Mouse (Mus musculus) liver, adult (tissue): ENCODE measurements around the gene Plpp3.

ENCODE experiments used
- GATA4 ChIP-seq: IDR thresholded peaks from 2 replicates; pipeline ENCODE4 v1.6.1; 2014; ENCODE audit warnings: mild to moderate bottlenecking, low read length; ENCODE audit not compliant: insufficient replicate concordance

The Plpp3 gene

GRCm38 (mm10) chr4:105133350-105134050 lies 23.6 kb upstream of the Plpp3 start:
- no peak for TF ChIP-seq GATA4

- no peak for TF ChIP-seq GATA4
These were observed 7.7 kb upstream of the Plpp3 start for GRCm38 (mm10) chr4:105149492-105149891.

DNA sequence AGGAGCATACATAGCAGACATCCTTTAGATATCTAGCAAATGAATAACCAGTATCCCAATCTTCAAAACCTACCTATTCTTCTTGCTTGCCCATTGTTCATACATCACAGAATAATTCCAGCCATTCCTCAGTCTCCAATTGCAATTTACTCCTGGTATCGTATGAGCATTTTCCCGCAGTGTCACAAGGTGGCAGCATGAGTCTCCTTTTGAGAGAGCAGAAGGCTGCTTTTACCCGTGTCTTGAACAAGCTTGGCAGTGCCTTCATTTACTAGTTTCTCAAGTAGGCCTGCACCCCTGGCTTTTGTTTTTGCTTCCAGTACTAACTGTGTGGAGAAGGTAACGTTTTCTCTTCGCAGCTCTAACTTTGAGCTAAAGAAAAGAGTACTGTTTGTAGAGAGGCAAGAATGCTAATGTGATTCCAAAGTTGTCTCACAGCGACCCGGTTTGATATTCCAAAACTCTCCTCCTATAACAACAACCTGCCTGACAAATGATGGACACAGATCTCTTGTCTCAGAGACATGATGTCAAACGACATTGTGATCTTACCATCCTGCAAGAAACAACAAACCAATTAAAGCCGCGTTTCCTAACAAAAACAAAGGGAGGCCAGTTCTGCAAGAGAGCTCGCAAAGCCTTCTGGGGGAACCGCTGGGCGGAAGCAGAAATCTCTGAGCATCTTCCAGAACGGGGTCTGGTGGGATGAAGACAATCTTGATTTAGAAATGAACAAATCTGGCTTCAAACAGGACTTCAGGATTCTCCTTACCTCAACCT lies 5.0 kb upstream of the Plpp3 start:
- TF ChIP-seq GATA4: no peak

GRCm38 (mm10) chr4:105153227-105153626 lies 3.9 kb upstream of the Plpp3 start:
- TF ChIP-seq GATA4: no peak

DNA sequence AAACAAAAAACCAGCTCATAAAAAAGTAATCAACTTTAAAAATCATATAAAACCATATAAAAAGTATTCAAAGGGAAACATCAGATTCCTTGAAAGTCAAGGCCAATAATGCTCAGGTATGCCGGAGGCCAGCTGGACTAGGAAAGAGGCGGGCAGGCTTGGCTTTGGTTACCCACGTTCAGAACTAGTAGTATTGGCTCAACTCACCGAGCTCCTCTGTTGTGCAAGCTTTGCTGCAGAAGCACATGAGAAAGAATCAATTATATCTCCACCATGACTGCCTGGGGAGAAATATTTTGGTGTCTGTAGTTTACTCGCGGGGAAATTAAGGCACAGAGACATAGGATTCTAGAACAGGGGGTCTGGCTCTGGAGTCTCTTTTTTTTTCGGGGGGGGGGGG lies 866 bp upstream of the Plpp3 start:
- TF ChIP-seq GATA4: no peak

DNA sequence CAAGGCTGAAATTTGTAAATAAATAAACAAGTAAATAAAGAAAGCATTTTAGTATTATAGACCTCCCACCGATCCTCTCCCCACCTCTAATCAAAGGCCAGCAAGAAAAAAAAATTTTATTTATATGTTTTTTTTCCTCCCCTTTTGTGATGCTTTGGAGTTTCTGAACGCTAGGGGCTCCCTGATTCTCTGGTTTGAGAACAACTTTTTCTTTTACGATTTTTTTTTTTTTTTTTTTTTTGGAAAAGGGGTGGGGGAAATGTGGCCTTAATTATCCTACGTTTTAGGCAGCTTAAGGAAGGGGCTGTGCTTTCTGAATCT lies 232 bp upstream of the Plpp3 start:
- TF ChIP-seq GATA4: no peak

- TF ChIP-seq GATA4: no peak
These were observed 1.0 kb downstream of the Plpp3 start for GRCm38 (mm10) chr4:105158169-105158555.

- no peak for TF ChIP-seq GATA4
These were observed 1.7 kb downstream of the Plpp3 start for GRCm38 (mm10) chr4:105158651-105159530.

DNA sequence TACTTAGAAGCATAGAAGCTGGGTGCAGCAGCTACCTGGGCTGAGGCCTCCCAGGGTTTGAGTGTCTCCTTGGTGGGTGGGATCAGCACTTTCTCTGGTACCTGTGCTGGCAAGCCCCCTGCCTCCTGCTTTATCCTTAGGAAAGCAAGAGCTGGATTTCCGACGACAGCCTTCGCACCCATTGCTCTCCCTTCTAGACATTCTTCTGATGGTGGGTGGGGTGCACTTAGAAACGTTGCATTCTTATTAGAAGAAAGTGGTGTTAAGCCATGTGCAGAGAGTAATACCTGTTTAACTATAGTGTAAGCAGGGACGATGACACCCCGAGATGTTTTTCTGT lies 2.4 kb downstream of the Plpp3 start:
- no peak for TF ChIP-seq GATA4

DNA sequence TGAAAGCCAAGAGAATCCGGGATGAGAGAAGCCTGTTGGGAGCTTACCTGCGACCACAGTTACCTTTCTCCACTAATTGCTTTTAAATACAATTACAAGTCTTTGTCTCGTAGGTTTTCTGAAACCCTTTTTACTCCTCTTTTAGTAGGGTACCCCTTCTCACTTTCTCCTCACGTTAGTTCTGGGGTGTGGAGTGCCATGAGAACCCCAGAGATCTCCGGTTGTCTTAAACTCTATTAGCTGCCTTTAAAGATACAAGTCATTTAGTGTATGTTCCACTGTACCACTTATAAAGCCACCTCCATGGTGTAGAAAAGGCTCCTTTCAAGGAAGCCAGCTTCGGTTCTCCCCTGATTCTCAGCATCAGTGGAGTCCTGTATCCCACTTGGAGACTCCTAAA lies 3.3 kb downstream of the Plpp3 start:
- no peak for TF ChIP-seq GATA4

DNA sequence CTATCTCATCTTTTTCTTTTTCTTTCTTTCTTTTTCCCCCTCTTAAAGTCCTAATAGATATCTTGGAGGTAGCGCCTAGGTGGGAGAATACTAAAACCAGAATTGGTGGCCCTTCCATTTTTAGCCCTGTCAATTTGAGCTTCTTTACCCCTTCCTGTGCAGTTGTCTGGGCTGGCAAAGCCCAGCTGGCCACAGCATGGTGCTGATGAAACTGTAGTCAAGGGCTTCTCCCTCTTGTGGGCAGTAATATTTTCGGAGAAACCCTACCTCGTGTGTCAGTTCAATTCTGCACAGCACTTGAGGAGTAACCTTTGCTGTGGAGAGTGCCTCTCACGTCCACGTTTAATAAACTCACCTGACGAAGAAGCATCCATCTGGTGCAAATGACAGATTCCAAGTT lies 4.9 kb downstream of the Plpp3 start:
- no peak for TF ChIP-seq GATA4

DNA sequence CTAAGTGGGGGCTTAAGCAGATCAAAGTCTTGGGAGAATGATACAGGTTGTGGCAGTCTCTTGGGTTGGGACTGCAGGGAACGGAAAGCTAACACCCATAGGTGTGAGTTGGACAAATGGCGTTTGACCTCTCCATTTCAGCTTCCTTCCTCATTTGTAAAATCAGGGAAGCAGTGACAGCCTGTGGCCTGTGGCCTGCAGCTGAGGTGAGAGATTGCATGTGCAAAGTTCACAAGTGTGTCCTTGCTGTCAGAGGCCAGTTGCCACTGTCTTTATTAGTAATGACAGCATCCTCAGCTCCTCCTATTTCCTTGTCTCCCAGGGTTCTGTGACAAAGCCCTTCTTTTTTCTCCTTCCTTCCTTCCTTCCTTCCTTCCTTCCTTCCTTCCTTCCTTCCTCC lies 5.5 kb downstream of the Plpp3 start:
- no peak for TF ChIP-seq GATA4

DNA sequence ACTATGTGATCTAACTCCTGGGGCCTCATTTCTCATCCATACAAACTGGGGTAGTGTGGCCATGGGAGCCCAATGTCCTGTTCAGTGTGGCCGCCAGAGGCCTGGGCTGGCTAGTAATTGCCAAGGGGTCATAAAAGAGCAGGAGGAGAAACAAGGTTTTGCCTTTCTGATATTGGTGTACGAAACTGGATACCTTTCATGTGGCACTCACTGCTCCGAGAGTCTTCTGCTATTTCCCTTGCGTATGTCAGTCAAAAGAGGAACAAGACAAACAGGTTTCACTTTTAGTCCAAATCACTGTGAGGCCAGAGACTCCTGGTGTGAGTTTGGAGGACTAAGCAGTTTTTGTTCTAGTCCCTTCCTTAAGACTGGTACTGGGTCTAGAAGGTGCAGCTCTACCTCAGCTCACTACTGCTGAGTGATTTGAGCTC lies 6.8 kb downstream of the Plpp3 start:
- no peak for TF ChIP-seq GATA4

- no peak for TF ChIP-seq GATA4
These were observed 7.8 kb downstream of the Plpp3 start for GRCm38 (mm10) chr4:105164952-105165351.

DNA sequence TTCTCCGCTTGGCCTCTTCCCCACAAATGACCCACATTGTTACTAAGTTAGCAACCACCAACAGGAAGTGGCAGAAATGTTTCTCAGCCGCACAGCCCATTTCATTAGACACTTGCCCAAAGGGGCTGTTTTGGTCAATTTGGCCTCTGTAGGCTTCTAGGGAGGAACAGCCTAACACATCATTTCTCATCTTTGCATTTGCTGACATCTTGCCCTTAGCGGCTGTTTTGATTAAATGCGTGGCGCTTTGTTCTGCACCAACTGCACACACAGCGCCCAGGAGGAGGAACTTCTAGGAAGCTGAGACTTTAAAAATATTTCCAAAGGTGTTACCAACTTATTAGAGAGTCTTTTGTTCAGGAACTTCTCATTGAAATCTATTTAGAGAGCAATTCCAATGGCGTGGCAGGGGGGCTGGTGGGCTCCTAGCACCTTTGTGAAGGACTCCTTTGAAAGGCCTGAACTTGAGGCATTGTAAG lies 12.0 kb downstream of the Plpp3 start:
- no peak for TF ChIP-seq GATA4
